ENCODE assay signal across 10 mouse cellular contexts in genomic region chr10:81016645-81017044, GRCm38 (mm10). TPM values are rescaled to one million over a fixed set of nuclear protein-coding genes. Genes with fewer than 3 reads are reported as not detected.
A peak's percentile ranks its signal among the peaks of the same experiment; 100 is the strongest.
DNase-seq lines count a peak whose midpoint lies in the region; ATAC-seq and TF ChIP-seq lines count a peak whose summit lies in the region.
"Had no signal": no experiment of that assay in that cellular context is flagged by ENCODE, and none has a peak within 500 bp of the region (broad histone marks: within the 10 kb centered on the region; RNA-seq: fewer than 3 reads in every experiment).

No protein-coding gene starts in this region.

- H3K36me3 ChIP-seq in intestine, postnatal 0 days (ENCODE audit: control insufficient read depth, insufficient read depth) = no peaks in the 10 kb centered on the region
- no peaks in the 10 kb centered on the region for H3K36me3 ChIP-seq in intestine, embryonic 15.5 days
- no peaks in the 10 kb centered on the region for H3K36me3 ChIP-seq in limb, embryonic 14.5 days (ENCODE audit: control insufficient read depth, insufficient read depth, low read length)
- H3K36me3 ChIP-seq: embryonic facial prominence, embryonic 13.5 days; limb, embryonic 15.5 days had no signal

- no peak for TF ChIP-seq POLR2A in limb, embryonic 14.5 days (IDR thresholded peaks at IDR 0.05; ENCODE audit: borderline replicate concordance, extremely low read depth, insufficient read depth, insufficient read length)

- peak; percentile 75 for DNase-seq in CD4-positive helper T cell, adult 2 months (ENCODE audit: low read depth, low spot score)
- DNase-seq in ZHBTc4 (ENCODE audit: low read depth, low spot score) = peak; percentile 85
- peak; percentile 68 for DNase-seq in embryo, embryonic 11 days
- peak; percentile 33 for DNase-seq in limb, embryonic 14.5 days (ENCODE audit: low spot score)
- peak; percentile 37 for DNase-seq in spleen, adult 12 weeks (ENCODE audit: low spot score)
- DNase-seq in layer of hippocampus, postnatal 14 days (ENCODE audit: low spot score in 2 of 2) = no peak

- no peak overlapping the region for H3K27ac ChIP-seq in intestine, postnatal 0 days (ENCODE audit: low read depth, low read length)
- no peak overlapping the region for H3K27ac ChIP-seq in intestine, embryonic 15.5 days
- no peak overlapping the region for H3K27ac ChIP-seq in limb, embryonic 14.5 days (replicated peaks; ENCODE audit: low read depth, low read length)
- H3K27ac ChIP-seq: embryonic facial prominence, embryonic 13.5 days; limb, embryonic 15.5 days had no signal

- TF ChIP-seq CTCF in intestine, postnatal 0 days (IDR thresholded peaks at IDR 0.05; ENCODE audit: low read depth) = peak; percentile 89

- no peak overlapping the region for H3K9ac ChIP-seq in intestine, postnatal 0 days (ENCODE audit: low read depth, low read length)
- H3K9ac ChIP-seq in intestine, embryonic 15.5 days = no peak overlapping the region
- no peak overlapping the region for H3K9ac ChIP-seq in limb, embryonic 14.5 days (ENCODE audit: low read depth, low read length, severe bottlenecking)
- H3K9ac ChIP-seq: embryonic facial prominence, embryonic 13.5 days; limb, embryonic 15.5 days had no signal

- no peak overlapping the region for H3K4me2 ChIP-seq in intestine, postnatal 0 days (replicated peaks; ENCODE audit: low read depth)
- no peak overlapping the region for H3K4me2 ChIP-seq in intestine, embryonic 15.5 days (replicated peaks)
- no peak overlapping the region for H3K4me2 ChIP-seq in limb, embryonic 14.5 days (replicated peaks; ENCODE audit: low read depth, low read length, severe bottlenecking)
- H3K4me2 ChIP-seq: embryonic facial prominence, embryonic 13.5 days; limb, embryonic 15.5 days had no signal

- no peaks in the 10 kb centered on the region for H3K9me3 ChIP-seq in intestine, postnatal 0 days (ENCODE audit: control insufficient read depth)
- no peaks in the 10 kb centered on the region for H3K9me3 ChIP-seq in intestine, embryonic 15.5 days
- H3K9me3 ChIP-seq in limb, embryonic 14.5 days (ENCODE audit: control insufficient read depth, low read length) = no peaks in the 10 kb centered on the region
- H3K9me3 ChIP-seq: embryonic facial prominence, embryonic 13.5 days; limb, embryonic 15.5 days had no signal

- 9% methylated on average over 7 of the region's 7 CpGs for WGBS in intestine, postnatal 0 days
- 7% methylated on average over 7 of the region's 7 CpGs for WGBS in intestine, embryonic 15.5 days
- WGBS in limb, embryonic 14.5 days = 7% methylated on average over 7 of the region's 7 CpGs

- H3K27me3 ChIP-seq in intestine, postnatal 0 days (replicated peaks; ENCODE audit: control insufficient read depth, insufficient read depth, low read length) = no peaks in the 10 kb centered on the region
- H3K27me3 ChIP-seq in intestine, embryonic 15.5 days (replicated peaks) = peaks cover 9% of the 10 kb centered on the region
- H3K27me3 ChIP-seq in limb, embryonic 14.5 days (ENCODE audit: control insufficient read depth, insufficient read depth, low read length) = no peaks in the 10 kb centered on the region

- H3K4me1 ChIP-seq in intestine, postnatal 0 days (replicated peaks; ENCODE audit: control insufficient read depth, insufficient read depth, low read length) = no peaks in the 10 kb centered on the region
- no peaks in the 10 kb centered on the region for H3K4me1 ChIP-seq in intestine, embryonic 15.5 days (replicated peaks)
- H3K4me1 ChIP-seq in limb, embryonic 14.5 days (ENCODE audit: control insufficient read depth, insufficient read depth, low read length) = peaks cover 7% of the 10 kb centered on the region; the same call in 1 of the 2 replicates

- no peak overlapping the region for H3K4me3 ChIP-seq in intestine, postnatal 0 days (ENCODE audit: low read depth, low read length)
- H3K4me3 ChIP-seq in intestine, embryonic 15.5 days (replicated peaks) = no peak overlapping the region
- no peak overlapping the region for H3K4me3 ChIP-seq in limb, embryonic 14.5 days (replicated peaks; ENCODE audit: low read length)
- H3K4me3 ChIP-seq: embryonic facial prominence, embryonic 13.5 days; limb, embryonic 15.5 days had no signal

- no peak for ATAC-seq in intestine, postnatal 0 days
- no peak for ATAC-seq in intestine, embryonic 15.5 days
- ATAC-seq in limb, embryonic 14.5 days (ENCODE audit: low FRiP score, low read depth) = no peak

RNA-seq across cellular contexts. Expression of gene Gng7, which starts 1.9 kb away (rescaled TPM):
- polyA plus RNA-seq in intestine, postnatal 0 days (2015; fragmentation: Nextera tagmentation; extraction: Ambion mirVana) = 0.81 and 1.2 TPM in 2 replicates
- 4.5 and 4.7 TPM in 2 replicates for polyA plus RNA-seq in intestine, embryonic 15.5 days (2015; fragmentation: Nextera tagmentation; extraction: Ambion mirVana)
- polyA plus RNA-seq in limb, embryonic 14.5 days (2012; rRNA removed) = 7.6 and 7.9 TPM in 2 replicates
- 6.5 and 7.2 TPM in 2 replicates for polyA plus RNA-seq in limb, embryonic 14.5 days (2014; fragmentation: Nextera tagmentation; extraction: Ambion mirVana)
- 100 to 1,000 TPM; 170 to 173 TPM for total RNA-seq in layer of hippocampus, postnatal 14 days (2021)

RNA-seq across cellular contexts. Expression of gene Diras1, which starts 8.8 kb away (rescaled TPM):
- polyA plus RNA-seq in intestine, postnatal 0 days (2015; fragmentation: Nextera tagmentation; extraction: Ambion mirVana) = 0.43 and 0.91 TPM in 2 replicates
- polyA plus RNA-seq in intestine, embryonic 15.5 days (2015; fragmentation: Nextera tagmentation; extraction: Ambion mirVana) = 0.94 and 1.2 TPM in 2 replicates
- 0.13 and 0.20 TPM in 2 replicates for polyA plus RNA-seq in limb, embryonic 14.5 days (2012; rRNA removed)
- not detected in 2 replicates for polyA plus RNA-seq in limb, embryonic 14.5 days (2014; fragmentation: Nextera tagmentation; extraction: Ambion mirVana)
- total RNA-seq in layer of hippocampus, postnatal 14 days (2021) = 100 to 1,000 TPM; 100 to 105 TPM

RNA-seq across cellular contexts. Expression of gene Slc39a3, which starts 20.6 kb away (rescaled TPM):
- 10.5 and 11.1 TPM in 2 replicates for polyA plus RNA-seq in intestine, postnatal 0 days (2015; fragmentation: Nextera tagmentation; extraction: Ambion mirVana)
- 15.0 and 18.2 TPM in 2 replicates for polyA plus RNA-seq in intestine, embryonic 15.5 days (2015; fragmentation: Nextera tagmentation; extraction: Ambion mirVana)
- 25.9 and 33.0 TPM in 2 replicates for polyA plus RNA-seq in limb, embryonic 14.5 days (2012; rRNA removed)
- 12.8 and 14.8 TPM in 2 replicates for polyA plus RNA-seq in limb, embryonic 14.5 days (2014; fragmentation: Nextera tagmentation; extraction: Ambion mirVana)
- 10 to 100 TPM; 63.9 to 70.2 TPM for total RNA-seq in layer of hippocampus, postnatal 14 days (2021)

RNA-seq across cellular contexts. Expression of gene Sgta, which starts 43.3 kb away (rescaled TPM):
- polyA plus RNA-seq in intestine, postnatal 0 days (2015; fragmentation: Nextera tagmentation; extraction: Ambion mirVana) = 119 and 124 TPM in 2 replicates
- polyA plus RNA-seq in intestine, embryonic 15.5 days (2015; fragmentation: Nextera tagmentation; extraction: Ambion mirVana) = 166 and 183 TPM in 2 replicates
- 205 and 263 TPM in 2 replicates for polyA plus RNA-seq in limb, embryonic 14.5 days (2012; rRNA removed)
- polyA plus RNA-seq in limb, embryonic 14.5 days (2014; fragmentation: Nextera tagmentation; extraction: Ambion mirVana) = 176 and 192 TPM in 2 replicates
- total RNA-seq in layer of hippocampus, postnatal 14 days (2021) = 100 to 1,000 TPM; 169 to 174 TPM

RNA-seq across cellular contexts. Expression of gene Thop1, which starts 53.2 kb away (rescaled TPM):
- polyA plus RNA-seq in intestine, postnatal 0 days (2015; fragmentation: Nextera tagmentation; extraction: Ambion mirVana) = 11.6 and 12.0 TPM in 2 replicates
- polyA plus RNA-seq in intestine, embryonic 15.5 days (2015; fragmentation: Nextera tagmentation; extraction: Ambion mirVana) = 57.1 and 60.1 TPM in 2 replicates
- 79.0 and 93.4 TPM in 2 replicates for polyA plus RNA-seq in limb, embryonic 14.5 days (2012; rRNA removed)
- 52.4 and 54.1 TPM in 2 replicates for polyA plus RNA-seq in limb, embryonic 14.5 days (2014; fragmentation: Nextera tagmentation; extraction: Ambion mirVana)
- total RNA-seq in layer of hippocampus, postnatal 14 days (2021) = 10 to 100 TPM; 52.6 TPM

Comparison
In these comparisons a context has a peak if more than half of its experiments do, and no peak if none do; other contexts are left out.
1. DNase-seq: peak in CD4-positive helper T cell, adult 2 months (single experiment), ZHBTc4 (single experiment), embryo, embryonic 11 days (single experiment), limb, embryonic 14.5 days (single experiment) and spleen, adult 12 weeks (single experiment); none in layer of hippocampus, postnatal 14 days (0 of 2).